Mouse (Mus musculus): Measurements from ENCODE around the gene Btbd16.

Btbd16 gene

DNA sequence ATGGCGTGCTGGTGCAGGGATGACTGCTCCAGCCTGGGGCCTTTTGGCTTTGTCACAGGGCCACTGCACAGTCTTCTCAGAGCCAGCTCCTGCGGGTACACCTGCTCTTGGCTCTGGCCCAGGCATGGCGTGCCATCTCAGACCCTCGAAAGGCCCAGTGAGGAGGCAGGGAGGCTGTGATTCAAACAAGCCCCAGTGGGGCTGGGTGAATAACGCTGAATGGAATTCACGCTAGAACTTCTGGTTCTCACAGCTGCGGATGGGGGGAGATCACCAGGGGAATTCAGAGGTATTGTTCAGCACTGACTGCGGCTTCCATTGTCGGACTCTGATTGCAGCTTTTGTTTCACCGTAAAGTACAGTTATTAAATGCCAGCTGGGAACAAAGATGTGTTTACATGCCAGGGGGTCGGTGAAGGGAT is 86.9 kb downstream of the Btbd16 start:
- no peak for DNase-seq (ENCODE audit: low read depth in 2 of 2, low spot score in 2 of 2)

DNA sequence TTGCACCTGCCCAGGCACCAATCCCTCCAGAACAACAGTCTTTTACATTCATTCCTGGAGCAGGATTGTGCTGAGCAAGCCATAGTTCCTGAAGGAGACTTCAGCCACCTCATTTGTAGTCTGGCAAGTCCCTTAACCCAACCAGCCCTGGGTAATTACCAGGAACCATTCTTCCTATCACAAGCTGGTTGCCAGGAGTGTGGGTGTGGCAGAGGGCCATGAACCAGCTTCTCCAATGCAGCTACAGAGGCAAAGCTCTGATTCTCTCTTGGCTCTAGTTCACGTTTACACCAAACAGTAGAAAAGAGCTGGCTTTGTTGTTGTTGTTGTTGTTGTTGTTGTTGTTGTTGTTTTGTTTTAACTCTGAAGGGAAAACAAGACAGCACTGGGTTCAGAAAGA is 88.6 kb downstream of the Btbd16 start:
- no peak for DNase-seq (ENCODE audit: low read depth in 2 of 2, low spot score in 2 of 2)

DNA sequence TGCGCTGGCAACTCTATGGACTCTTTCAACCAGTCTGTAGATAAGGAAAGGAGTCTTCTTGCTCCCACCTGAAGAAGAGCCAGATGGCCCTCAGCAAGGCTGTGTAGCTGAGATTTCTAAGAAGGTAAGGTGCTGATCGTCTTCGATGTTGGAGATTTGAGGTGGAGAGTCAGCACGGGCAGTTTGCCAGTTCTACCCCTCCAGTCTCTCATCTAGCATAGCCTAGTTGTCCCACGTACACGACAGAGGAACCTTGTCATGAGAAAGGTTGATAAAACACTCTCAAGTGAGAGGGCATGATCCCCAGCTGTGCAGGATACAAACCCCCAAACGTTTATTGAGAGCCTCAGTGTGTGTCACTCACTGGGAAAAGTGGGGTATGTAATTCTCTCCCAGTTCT is 90.8 kb downstream of the Btbd16 start:
- no peak for DNase-seq (ENCODE audit: low read depth in 2 of 2, low spot score in 2 of 2)

DNA sequence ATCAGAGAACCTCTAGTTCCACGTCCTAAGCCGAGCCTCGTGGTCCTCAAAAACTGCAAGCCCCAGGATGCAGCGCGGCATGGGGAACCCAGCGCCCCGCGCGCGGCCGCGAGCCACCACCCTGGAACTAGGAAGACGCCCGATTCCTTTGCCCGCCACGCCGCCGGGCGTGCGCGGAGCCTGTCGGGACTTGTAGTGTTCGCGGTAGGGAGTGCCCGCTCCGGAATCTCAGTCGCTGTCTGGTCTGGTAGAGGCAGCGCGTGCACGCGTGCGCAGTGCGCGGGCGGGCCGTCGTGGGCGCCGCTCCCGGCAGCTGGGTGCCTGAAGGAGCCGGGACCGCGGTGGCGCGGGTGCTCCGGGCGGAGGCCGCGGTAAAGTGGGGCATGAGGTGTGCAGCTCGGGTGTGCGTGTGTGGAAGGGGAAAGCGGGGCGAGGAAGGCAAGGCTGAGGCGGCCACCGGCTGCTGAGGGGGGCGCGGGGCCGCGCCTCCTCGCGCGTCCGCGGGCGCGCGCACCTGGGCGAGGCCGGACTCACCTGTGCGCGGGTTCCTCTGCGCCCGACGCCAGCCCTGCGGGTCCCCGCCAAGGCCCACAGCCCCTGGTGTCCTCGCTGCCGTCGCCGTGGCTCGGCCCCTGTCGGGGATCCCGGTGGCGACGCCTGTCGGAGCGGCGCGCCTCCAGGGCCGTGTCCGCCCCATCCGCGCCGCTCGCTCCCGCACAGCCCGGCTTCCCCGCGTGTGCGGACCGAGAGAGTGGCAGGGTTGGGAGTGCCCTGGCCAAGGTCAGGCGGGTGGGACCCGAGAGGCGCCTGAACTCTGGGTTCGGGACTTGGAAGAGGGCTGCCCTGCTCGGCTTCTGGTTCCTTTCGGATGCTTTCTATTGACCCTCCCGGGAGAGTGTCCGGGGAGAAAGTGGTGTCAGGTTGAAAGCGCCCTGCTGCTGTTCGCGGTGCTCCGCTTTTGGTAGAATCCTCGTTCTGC is 92.0 kb downstream of the Btbd16 start, which contains the start of gene Plekha1:
Gene Plekha1, plus strand, starts transcription at position 144 of the 979 bp plus-strand sequence.
- DNase-seq (ENCODE audit: low read depth in 2 of 2, low spot score in 2 of 2), result peak; percentile 96 to 97

DNA sequence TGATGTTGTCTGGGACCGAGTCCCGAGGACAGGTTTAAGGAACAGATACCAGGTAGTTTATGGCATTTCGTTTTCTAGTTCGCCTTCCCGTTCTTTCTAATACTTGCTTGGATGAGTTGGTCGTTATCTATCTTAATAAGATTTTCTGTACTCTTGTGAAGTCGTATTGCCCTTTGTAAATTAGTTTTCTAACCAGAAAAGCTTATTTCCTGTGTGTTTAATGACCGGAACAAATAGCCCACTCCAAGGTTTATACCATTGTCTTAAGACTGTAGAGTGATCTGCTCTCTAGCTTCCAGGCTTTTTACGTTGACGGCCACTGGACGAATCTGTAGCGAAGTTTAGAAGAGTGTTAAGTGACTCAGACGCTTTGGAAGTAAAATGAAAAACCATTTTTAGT is 92.8 kb downstream of the Btbd16 start:
- DNase-seq (ENCODE audit: low read depth in 2 of 2, low spot score in 2 of 2), result no peak

DNA sequence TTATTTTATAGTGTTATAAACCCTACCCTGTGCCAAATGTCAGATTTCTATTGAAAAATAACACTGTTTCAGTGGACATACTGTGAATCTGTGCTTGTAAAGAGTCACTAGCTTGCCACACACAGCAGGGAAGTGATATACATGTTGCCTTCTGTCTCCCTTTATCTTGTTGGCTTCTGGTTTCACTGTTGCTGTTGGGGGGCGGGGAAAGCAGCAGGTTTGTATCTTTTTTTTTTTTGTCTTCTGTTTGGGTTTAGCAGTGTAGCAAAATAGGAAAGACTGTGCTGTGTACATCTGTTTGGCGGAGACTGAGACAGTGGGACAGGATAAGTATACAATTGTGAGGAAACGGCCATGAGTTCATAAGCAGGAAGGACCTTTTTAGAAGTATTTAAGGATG is 93.4 kb downstream of the Btbd16 start:
- no peak for DNase-seq (ENCODE audit: low read depth in 2 of 2, low spot score in 2 of 2)
